ENCODE assay signal across 14 mouse cellular contexts in the genomic region with DNA sequence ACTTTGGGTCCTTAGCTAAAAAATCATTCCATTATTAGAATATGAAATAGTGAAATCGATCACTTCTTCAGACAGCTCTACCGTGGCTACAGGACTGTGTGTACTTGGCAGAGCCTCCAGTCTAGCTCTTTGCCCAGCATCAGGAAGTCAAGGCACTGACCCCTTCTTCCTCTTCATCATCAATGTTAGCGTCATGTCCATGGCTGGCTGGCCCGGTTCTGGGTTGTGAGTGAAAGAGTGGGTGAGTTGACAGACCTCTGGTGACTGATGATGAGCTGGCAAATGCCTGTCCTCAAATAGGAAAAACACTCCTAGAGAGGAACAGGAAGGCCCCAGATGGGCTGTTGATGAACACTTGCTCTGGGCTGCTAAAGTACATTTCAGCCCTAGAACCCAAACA.
A peak's percentile ranks its signal among the peaks of the same experiment; 100 is the strongest.
DNase-seq lines count a peak whose midpoint lies in the region; ATAC-seq lines count a peak whose summit lies in the region.
"Had no signal": no experiment of that assay in that cellular context is flagged by ENCODE, and none has a peak within 500 bp of the region (broad histone marks: within the 10 kb centered on the region; RNA-seq: fewer than 3 reads in every experiment).

No protein-coding gene starts in this region.

- H3K4me2 ChIP-seq in neural tube, embryonic 15.5 days = no peak overlapping the region

- H3K4me3 ChIP-seq in neural tube, embryonic 15.5 days (replicated peaks) = no peak overlapping the region
- H3K4me3 ChIP-seq: heart, embryonic 10.5 days; hindbrain, embryonic 10.5 days had no signal

- peaks cover 29% of the 10 kb centered on the region for H3K4me1 ChIP-seq in neural tube, embryonic 15.5 days
- H3K4me1 ChIP-seq: hindbrain, embryonic 10.5 days had no signal

- H3K9me3 ChIP-seq in neural tube, embryonic 15.5 days (replicated peaks) = no peaks in the 10 kb centered on the region
- H3K9me3 ChIP-seq: heart, embryonic 10.5 days; hindbrain, embryonic 10.5 days had no signal

- no peak overlapping the region for H3K27ac ChIP-seq in neural tube, embryonic 15.5 days (replicated peaks)
- H3K27ac ChIP-seq: heart, embryonic 10.5 days; hindbrain, embryonic 10.5 days; liver, embryonic 14.5 days had no signal

- H3K27me3 ChIP-seq in neural tube, embryonic 15.5 days (replicated peaks) = no peaks in the 10 kb centered on the region

- 78% methylated on average over 4 of the region's 4 CpGs for WGBS in neural tube, embryonic 15.5 days

- intact Hi-C loops in heart, postnatal 25 days (cut with DNase I) = loop anchor here (5.0 kb wide), 1 partner anchor 102 kb away; a partner anchor contains a TSS
- intact Hi-C loops in heart, postnatal 10 days (cut with DNase I) = loop anchor here (5.0 kb wide), 1 partner anchor 102 kb away; a partner anchor contains a TSS

- H3K36me3 ChIP-seq in neural tube, embryonic 15.5 days = no peaks in the 10 kb centered on the region
- H3K36me3 ChIP-seq: heart, embryonic 10.5 days; hindbrain, embryonic 10.5 days had no signal

- ATAC-seq in neural tube, embryonic 15.5 days (ENCODE audit: low FRiP score) = no peak
- ATAC-seq: CD4-positive, CD25-positive, alpha-beta regulatory T cell, adult 4 months had no signal

- H3K9ac ChIP-seq in neural tube, embryonic 15.5 days (replicated peaks) = no peak overlapping the region
- H3K9ac ChIP-seq: liver, embryonic 14.5 days had no signal

- DNase-seq in heart, postnatal 25 days (ENCODE audit: low spot score) = peak; percentile 23
- DNase-seq in heart, postnatal 10 days = no peak
- peak; percentile 42 for DNase-seq in adrenal gland, postnatal 10 days
- DNase-seq in kidney, postnatal 25 days = peak; percentile 38 to 78
- DNase-seq in lung, postnatal 25 days (ENCODE audit: low spot score) = peak; percentile 82
- DNase-seq in right cerebral cortex, postnatal 14 days = no peak
- DNase-seq: cerebellum, postnatal 14 days; left cerebral cortex, postnatal 4 days; thymus, adult 18-20 months had no signal

Comparison
In these comparisons a context has a peak if more than half of its experiments do, and no peak if none do; other contexts are left out.
1. DNase-seq: peak in heart, postnatal 25 days (single experiment), adrenal gland, postnatal 10 days (single experiment), kidney, postnatal 25 days (2 of 2) and lung, postnatal 25 days (single experiment); none in heart, postnatal 10 days (0 of 2) and right cerebral cortex, postnatal 14 days (single experiment).